Mouse (Mus musculus): Measurements from ENCODE around the gene Esyt2.

Esyt2 gene

GRCm38 (mm10) chr12:116436125-116436524 is 155.1 kb downstream of the Esyt2 start:
- no peak for DNase-seq (ENCODE audit: extremely low spot score, low spot score)

- DNase-seq (ENCODE audit: extremely low spot score, low spot score): no peak
Observed at GRCm38 (mm10) chr12:116438591-116438990, 157.6 kb downstream of the Esyt2 start.
